Mouse (Mus musculus): ENCODE measurements around the gene Klrg1. TPM values are rescaled to one million over a fixed set of nuclear protein-coding genes. Genes with fewer than 3 reads are reported as not detected.

The Klrg1 gene
- polyA plus RNA-seq, 1 experiment, result 1.1 TPM

DNA sequence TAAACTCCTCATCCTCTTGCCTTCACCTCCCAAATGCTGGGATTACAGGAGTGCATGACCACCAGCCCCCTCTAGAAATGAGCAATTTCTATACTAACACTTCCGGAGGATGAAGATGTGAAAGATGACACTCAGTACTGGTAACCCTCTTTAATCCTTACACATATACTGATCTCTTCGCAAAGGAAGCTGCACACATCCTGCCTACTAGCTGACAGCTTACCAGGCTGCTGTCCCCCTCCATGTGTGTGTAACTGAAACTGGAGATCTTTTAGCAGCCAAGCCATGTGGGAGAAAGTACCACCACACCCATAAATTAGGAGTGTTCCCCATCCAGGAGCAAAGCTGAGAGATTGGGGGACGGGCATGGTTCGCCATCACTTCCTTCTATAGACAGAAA is 13.5 kb downstream of the Klrg1 start:
- H3K4me3 ChIP-seq (ENCODE audit: extremely low read depth, insufficient read depth, insufficient read length), result no peak overlapping the region
- TF ChIP-seq POLR2A (IDR thresholded peaks at IDR 0.05; ENCODE audit: low read depth, low read length), result no peak
- no peak for TF ChIP-seq CTCF (IDR thresholded peaks at IDR 0.05; ENCODE audit: extremely low read depth, insufficient read depth, insufficient read length, insufficient replicate concordance)
- DNase-seq (ENCODE audit: low read depth in 1 of 2, low spot score in 2 of 2), result no peak
- H3K36me3 ChIP-seq (ENCODE audit: control insufficient read depth, insufficient read depth, low read length), result no peaks in the 10 kb centered on the region
- H3K4me1 ChIP-seq (ENCODE audit: control insufficient read depth, insufficient read depth, insufficient read length), result no peaks in the 10 kb centered on the region
- no peaks in the 10 kb centered on the region for H3K27me3 ChIP-seq (ENCODE audit: control insufficient read depth, insufficient read depth, low read length)
- no peak overlapping the region; the same call in 1 of the 2 replicates for H3K27ac ChIP-seq (ENCODE audit: insufficient read depth, low read length)
- 83% methylated on average over 4 of the region's 4 CpGs for WGBS

DNA sequence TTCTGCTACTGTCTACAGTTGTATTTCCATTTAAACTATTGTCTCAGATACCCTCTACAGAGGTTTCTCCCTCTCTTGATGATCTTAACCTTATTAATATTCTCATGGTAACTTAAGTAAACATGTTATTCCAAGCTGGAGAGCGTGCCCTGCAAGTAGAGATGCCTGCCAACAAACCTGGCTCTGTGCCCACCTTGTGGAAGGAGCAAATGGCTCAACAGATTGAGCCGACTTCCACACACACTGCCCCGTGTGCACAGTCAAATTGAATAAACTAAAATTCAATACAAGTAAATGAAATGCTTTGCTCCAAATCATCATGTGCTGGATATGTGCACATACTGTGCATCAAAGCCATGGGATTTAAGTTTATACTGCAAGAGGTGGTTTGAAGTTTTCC is 14.1 kb downstream of the Klrg1 start:
- 60% methylated on average over 3 of the region's 3 CpGs for WGBS
- Histone ChIP-seq H3K27ac (ENCODE audit: insufficient read depth, low read length) (no peak overlapping the region), H3K27me3 (ENCODE audit: control insufficient read depth, insufficient read depth, low read length) (no peaks in the 10 kb centered on the region), H3K36me3 (ENCODE audit: control insufficient read depth, insufficient read depth, low read length) (no peaks in the 10 kb centered on the region), H3K4me1 (ENCODE audit: control insufficient read depth, insufficient read depth, insufficient read length) (no peaks in the 10 kb centered on the region), H3K4me3 (ENCODE audit: extremely low read depth, insufficient read depth, insufficient read length) (no peak overlapping the region)
- no peak for DNase-seq (ENCODE audit: low read depth in 1 of 2, low spot score in 2 of 2)
- TF ChIP-seq CTCF (IDR thresholded peaks at IDR 0.05; ENCODE audit: extremely low read depth, insufficient read depth, insufficient read length, insufficient replicate concordance) (no peak), POLR2A (IDR thresholded peaks at IDR 0.05; ENCODE audit: low read depth, low read length) (no peak)

DNA sequence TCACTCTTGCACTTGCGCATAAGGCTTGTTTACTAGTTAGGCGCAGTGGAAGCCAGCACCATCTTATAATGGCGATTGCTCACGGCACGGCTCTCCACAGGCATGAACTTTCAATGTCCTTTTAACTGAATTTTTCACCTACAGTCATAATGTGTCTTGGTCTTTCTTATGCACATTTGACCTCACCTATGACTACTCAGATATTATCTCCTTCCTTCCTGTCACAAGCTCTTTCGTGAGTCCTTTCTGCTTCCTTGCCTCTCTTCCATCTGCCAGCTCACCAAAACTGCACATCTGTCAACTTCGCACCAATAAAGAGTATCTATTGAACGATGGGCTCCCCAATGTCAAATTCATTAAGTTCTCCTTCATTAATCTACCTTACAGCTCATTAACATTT is 20.1 kb downstream of the Klrg1 start:
- no peak overlapping the region for H3K4me3 ChIP-seq (ENCODE audit: extremely low read depth, insufficient read depth, insufficient read length)
- H3K27me3 ChIP-seq (ENCODE audit: control insufficient read depth, insufficient read depth, low read length), result no peaks in the 10 kb centered on the region
- no peaks in the 10 kb centered on the region for H3K4me1 ChIP-seq (ENCODE audit: control insufficient read depth, insufficient read depth, insufficient read length)
- DNase-seq (ENCODE audit: low read depth in 1 of 2, low spot score in 2 of 2), result no peak
- 86% methylated on average over 8 of the region's 8 CpGs for WGBS
- no peak overlapping the region for H3K27ac ChIP-seq (ENCODE audit: insufficient read depth, low read length)
- no peaks in the 10 kb centered on the region for H3K36me3 ChIP-seq (ENCODE audit: control insufficient read depth, insufficient read depth, low read length)
- TF ChIP-seq CTCF (IDR thresholded peaks at IDR 0.05; ENCODE audit: extremely low read depth, insufficient read depth, insufficient read length, insufficient replicate concordance) (no peak), POLR2A (IDR thresholded peaks at IDR 0.05; ENCODE audit: low read depth, low read length) (no peak)

DNA sequence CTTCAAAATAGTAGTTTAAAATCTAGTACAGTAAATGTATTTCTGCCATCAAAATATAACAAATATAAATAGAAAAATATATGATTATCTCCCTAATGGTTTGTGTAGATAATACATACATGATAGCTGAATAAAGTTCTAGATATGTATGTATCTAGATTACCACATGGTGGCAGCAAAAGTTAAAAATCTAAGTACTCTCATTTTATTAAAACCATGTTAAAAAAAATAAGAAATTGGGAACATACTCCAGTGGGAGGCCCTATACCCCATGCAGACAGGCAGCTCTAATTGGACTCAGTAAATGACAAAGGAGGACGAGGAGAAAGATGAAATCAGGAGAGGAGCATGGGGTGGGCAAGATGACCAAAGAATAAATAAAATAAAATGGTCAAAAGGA is 30.5 kb downstream of the Klrg1 start:
- Histone ChIP-seq H3K4me1 (ENCODE audit: control insufficient read depth, insufficient read depth, insufficient read length) (no peaks in the 10 kb centered on the region), H3K4me3 (ENCODE audit: extremely low read depth, insufficient read depth, insufficient read length) (no peak overlapping the region), H3K27me3 (ENCODE audit: control insufficient read depth, insufficient read depth, low read length) (no peaks in the 10 kb centered on the region), H3K27ac (ENCODE audit: insufficient read depth, low read length) (no peak overlapping the region), H3K36me3 (ENCODE audit: control insufficient read depth, insufficient read depth, low read length) (no peaks in the 10 kb centered on the region)
- WGBS, result 40% methylated on average over 1 of the region's 1 CpGs
- no peak for TF ChIP-seq CTCF (IDR thresholded peaks at IDR 0.05; ENCODE audit: extremely low read depth, insufficient read depth, insufficient read length, insufficient replicate concordance)
- no peak for TF ChIP-seq POLR2A (IDR thresholded peaks at IDR 0.05; ENCODE audit: low read depth, low read length)
- no peak for DNase-seq (ENCODE audit: low read depth in 1 of 2, low spot score in 2 of 2)

DNA sequence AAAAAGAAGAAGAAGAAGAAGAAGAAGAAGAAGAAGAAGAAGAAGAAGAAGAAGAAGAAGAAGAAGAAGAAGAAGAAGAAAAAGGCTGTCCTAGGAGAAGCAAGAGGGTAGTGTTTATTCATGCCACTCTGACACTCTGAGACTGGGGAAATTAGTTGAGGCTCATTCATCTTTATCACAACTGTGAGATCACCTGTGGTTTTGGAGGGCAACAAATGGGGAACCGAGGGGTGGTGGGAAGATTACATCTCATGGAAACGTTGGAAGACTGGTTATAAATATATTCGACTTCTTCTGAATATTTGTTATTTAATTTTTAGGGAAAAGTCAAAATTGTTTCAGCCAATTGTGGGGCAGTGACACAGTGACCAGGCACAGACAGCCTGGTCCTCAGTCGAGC is 32.6 kb downstream of the Klrg1 start:
- no peaks in the 10 kb centered on the region for H3K27me3 ChIP-seq (ENCODE audit: control insufficient read depth, insufficient read depth, low read length)
- TF ChIP-seq CTCF (IDR thresholded peaks at IDR 0.05; ENCODE audit: extremely low read depth, insufficient read depth, insufficient read length, insufficient replicate concordance) (no peak), POLR2A (IDR thresholded peaks at IDR 0.05; ENCODE audit: low read depth, low read length) (no peak)
- 33% methylated on average over 4 of the region's 4 CpGs for WGBS

More for the DNA sequence above, 32.6 kb downstream of the Klrg1 start:
- no peaks in the 10 kb centered on the region for H3K4me1 ChIP-seq (ENCODE audit: control insufficient read depth, insufficient read depth, insufficient read length)
- H3K36me3 ChIP-seq (ENCODE audit: control insufficient read depth, insufficient read depth, low read length), result no peaks in the 10 kb centered on the region
- H3K27ac ChIP-seq (ENCODE audit: insufficient read depth, low read length), result no peak overlapping the region
- H3K4me3 ChIP-seq (ENCODE audit: extremely low read depth, insufficient read depth, insufficient read length), result no peak overlapping the region
- no peak for DNase-seq (ENCODE audit: low read depth in 1 of 2, low spot score in 2 of 2)

Other genes starting within 250 kb of the Klrg1 start
- gene M6pr, start 25.8 kb upstream of the Klrg1 start, polyA plus RNA-seq (2012; rRNA removed), result 41.5 and 44.9 TPM in 2 replicates
- gene Phc1, start 57.7 kb upstream of the Klrg1 start, polyA plus RNA-seq (2012; rRNA removed), result 23.0 and 38.3 TPM in 2 replicates
- gene Rimklb, start 215.9 kb upstream of the Klrg1 start, polyA plus RNA-seq (2012; rRNA removed), result not detected in 2 replicates
- 11.7 and 13.3 TPM in 2 replicates for gene Mfap5, start 223.0 kb upstream of the Klrg1 start, polyA plus RNA-seq (2012; rRNA removed)